Mouse (Mus musculus) liver, embryonic 14.5 days (tissue): ENCODE measurements around the gene Abhd8. TPM values are rescaled to one million over a fixed set of nuclear protein-coding genes. Genes with fewer than 3 reads are reported as not detected.
"Not testable (repeated sequence)": the region's sequence is repeated elsewhere in the genome, so short reads cannot be mapped to it uniquely, and the experiment has no call there.

Experiments
- ATAC-seq: fragments of 200-750 bp; cut with Nextera tagmentation; 2 replicates; pipeline ENCODE4 v1.8.0; 2017; ENCODE audit warnings: moderate number of reproducible peaks, mild to moderate bottlenecking, moderate library complexity; ENCODE audit not compliant: insufficient read depth
- DNase-seq, 3 experiments: peaks; one replicate each; pipeline ENCODE4 v3.0.0-alpha.2; 2012 to 2013; ENCODE audit warnings: low read depth in 3 of 3, low spot score in 3 of 3
- H3K27ac ChIP-seq: fragments of 300-500 bp; sonication (generic); 2 replicates; pipeline ENCODE4 v1.5.1; 2014; ENCODE audit warnings: moderate library complexity, mild to moderate bottlenecking, control low read depth, inconsistent platforms
- H3K27me3 ChIP-seq: fragments of 300-500 bp; sonication (generic); 2 replicates; pipeline ENCODE4 v1.6.1; 2014; ENCODE audit warnings: mild to moderate bottlenecking, low read length, moderate library complexity; ENCODE audit not compliant: control insufficient read depth, insufficient read depth
- H3K36me3 ChIP-seq: fragments of 300-500 bp; sonication (generic); replicated peaks from 2 replicates; pipeline ENCODE4 v1.6.1; 2014; ENCODE audit warnings: low read depth; ENCODE audit not compliant: control insufficient read depth, insufficient read depth
- H3K4me1 ChIP-seq, 2 experiments: fragments of 200-500 bp in 1 of 2; fragments of 300-500 bp in 1 of 2; sonication (generic) in 1 of 2; replicated peaks; 2 replicates each; pipeline ENCODE4 v1.6.1; 2012 to 2014; ENCODE audit warnings: antibody characterized with exemption in 1 of 2, inconsistent platforms in 1 of 2, low read length in 1 of 2; ENCODE audit not compliant: control insufficient read depth in 2 of 2, insufficient read depth in 2 of 2
- H3K4me2 ChIP-seq: fragments of 300-500 bp; sonication (generic); 2 replicates; pipeline ENCODE4 v1.6.1; 2014; ENCODE audit warnings: low read depth, mild to moderate bottlenecking, control low read depth, moderate library complexity
- H3K4me3 ChIP-seq, 2 experiments: fragments of 200-500 bp in 1 of 2; fragments of 300-500 bp in 1 of 2; sonication (generic) in 1 of 2; 2 replicates each; pipeline ENCODE4 v1.5.1; 2012 to 2014; ENCODE audit warnings: low read depth in 2 of 2, low read length in 2 of 2, mild to moderate bottlenecking in 2 of 2, control low read depth in 1 of 2, inconsistent platforms in 1 of 2, moderate library complexity in 1 of 2; ENCODE audit not compliant: insufficient read depth in 1 of 2
- H3K9ac ChIP-seq: fragments of 300-500 bp; sonication (generic); replicated peaks from 2 replicates; pipeline ENCODE4 v1.6.1; 2014; ENCODE audit warnings: mild to moderate bottlenecking, control low read depth, moderate library complexity
- H3K9me3 ChIP-seq: fragments of 300-500 bp; sonication (generic); 2 replicates; pipeline ENCODE4 v1.6.1; 2016; ENCODE audit warnings: low read length, mixed read lengths; ENCODE audit not compliant: control insufficient read depth
- CTCF ChIP-seq: IDR thresholded peaks from 2 replicates; pipeline ENCODE4 v1.5.1; 2016; ENCODE audit warnings: antibody characterized with exemption, low read depth, control low read depth
- EP300 ChIP-seq: IDR thresholded peaks from 2 replicates; pipeline ENCODE4 v1.6.1; 2016; ENCODE audit warnings: antibody characterized with exemption, low read depth
- WGBS: fragments of 180-500 bp; shearing (Covaris S2); extraction: QIAGEN DNeasy Blood & Tissue Kit; methylation state at CpG from one replicate; pipeline ENCODE4 v1.1.7; 2014; ENCODE audit not compliant: insufficient replicate concordance; 5-methylcytosine and 5-hydroxymethylcytosine counted together
- polyA plus RNA-seq, 2 experiments: library from polyadenylated mRNA; depleted of rRNA in 1 of 2; stranded (reverse) in 1 of 2; unstranded in 1 of 2; fragments of >200 nt; fragmentation: Nextera tagmentation in 1 of 2; extraction: Ambion mirVana in 1 of 2; gene quantifications; 2 replicates each; pipeline versions ENCODE4 v1.2.1 to v1.2.3; 2012 to 2014

The Abhd8 gene
- polyA plus RNA-seq, 2 experiments, result 5.3 to 6.6 TPM

DNA sequence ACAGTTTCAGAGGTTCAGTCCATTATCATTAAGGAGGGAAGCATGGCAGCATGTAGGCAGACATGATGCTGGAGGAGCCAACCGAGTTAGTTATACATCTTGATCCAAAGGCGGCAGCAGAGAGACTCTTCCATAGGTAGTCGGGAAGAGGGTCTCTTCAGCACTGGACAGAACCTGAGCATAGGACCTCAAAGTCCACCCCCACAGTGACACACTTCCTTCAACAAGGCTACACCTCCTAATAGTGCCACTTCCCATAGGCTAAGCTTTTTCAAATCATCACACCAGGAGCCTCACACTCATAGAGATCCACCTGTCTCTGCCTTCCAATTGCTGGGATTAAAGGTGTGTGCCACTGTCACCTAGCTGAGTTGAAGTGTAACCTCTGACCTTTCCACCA, 26.4 kb downstream of the Abhd8 start:
- no peak overlapping the region for H3K4me3 ChIP-seq
- H3K4me2 ChIP-seq, result no peak overlapping the region
- ATAC-seq (no peak), DNase-seq (no peak)
- no peaks in the 10 kb centered on the region for H3K36me3 ChIP-seq
- H3K27ac ChIP-seq, result no peak overlapping the region
- H3K9me3 ChIP-seq, result no peaks in the 10 kb centered on the region
- H3K27me3 ChIP-seq, result no peaks in the 10 kb centered on the region
- no peak for TF ChIP-seq CTCF
- no peak for TF ChIP-seq EP300
- H3K4me1 ChIP-seq, result no peaks in the 10 kb centered on the region
- H3K9ac ChIP-seq, result no peak overlapping the region
- WGBS, result 40% methylated on average over 3 of the region's 3 CpGs

DNA sequence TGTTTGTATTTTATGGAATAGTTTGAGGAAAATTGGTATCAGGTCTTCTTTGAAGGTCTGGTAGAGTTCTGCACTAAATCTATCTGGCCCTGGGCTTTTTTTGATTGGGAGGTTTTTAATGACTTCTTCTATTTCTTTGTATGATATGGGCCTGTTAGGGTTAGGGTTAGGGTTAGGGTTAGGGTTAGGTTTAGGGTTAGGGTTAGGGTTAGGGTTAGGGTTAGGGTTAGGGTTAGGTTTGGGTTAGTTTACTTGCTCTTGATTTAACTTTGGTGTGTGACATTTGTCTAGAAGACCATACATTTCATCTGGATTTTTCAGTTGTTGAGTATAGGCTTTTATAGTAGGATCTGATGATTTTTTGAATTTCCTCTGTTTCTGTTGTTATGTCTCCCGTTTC, 30.5 kb downstream of the Abhd8 start:
- not testable (repeated sequence) for H3K27ac ChIP-seq, H3K4me1 ChIP-seq, H3K4me2 ChIP-seq, DNase-seq, H3K36me3 ChIP-seq, H3K9me3 ChIP-seq, H3K9ac ChIP-seq, H3K27me3 ChIP-seq, ATAC-seq, H3K4me3 ChIP-seq
- WGBS, result 49% methylated on average over 1 of the region's 1 CpGs

DNA sequence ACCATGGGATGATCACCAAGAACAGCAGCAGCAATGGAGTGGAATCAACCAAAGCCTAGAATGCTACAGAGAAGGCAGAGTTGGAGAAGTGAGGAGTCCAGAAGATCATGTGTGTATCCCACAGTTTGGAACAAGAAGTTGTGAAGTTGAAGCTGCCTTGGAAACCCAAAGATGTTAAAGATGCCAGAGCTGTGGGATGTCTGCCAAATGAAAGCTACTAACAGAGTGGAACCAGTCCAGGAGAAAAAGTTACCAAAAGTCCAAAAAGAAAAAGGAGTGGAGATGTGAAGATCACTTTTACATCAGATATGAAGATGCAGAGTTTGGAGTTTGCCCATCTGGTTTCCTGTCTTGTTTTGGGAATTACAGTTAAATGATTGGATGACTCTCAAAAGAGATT, 41.3 kb downstream of the Abhd8 start:
- TF ChIP-seq CTCF, result no peak
- TF ChIP-seq EP300, result no peak
- no peak for ATAC-seq
- H3K27me3 ChIP-seq, result no peaks in the 10 kb centered on the region
- no peaks in the 10 kb centered on the region for H3K9me3 ChIP-seq
- no peaks in the 10 kb centered on the region for H3K36me3 ChIP-seq
- no peak overlapping the region for H3K4me2 ChIP-seq
- H3K4me1 ChIP-seq, result no peaks in the 10 kb centered on the region
- no peak overlapping the region for H3K4me3 ChIP-seq
- DNase-seq, result no peak
- H3K27ac ChIP-seq, result no peak overlapping the region
- H3K9ac ChIP-seq, result no peak overlapping the region

DNA sequence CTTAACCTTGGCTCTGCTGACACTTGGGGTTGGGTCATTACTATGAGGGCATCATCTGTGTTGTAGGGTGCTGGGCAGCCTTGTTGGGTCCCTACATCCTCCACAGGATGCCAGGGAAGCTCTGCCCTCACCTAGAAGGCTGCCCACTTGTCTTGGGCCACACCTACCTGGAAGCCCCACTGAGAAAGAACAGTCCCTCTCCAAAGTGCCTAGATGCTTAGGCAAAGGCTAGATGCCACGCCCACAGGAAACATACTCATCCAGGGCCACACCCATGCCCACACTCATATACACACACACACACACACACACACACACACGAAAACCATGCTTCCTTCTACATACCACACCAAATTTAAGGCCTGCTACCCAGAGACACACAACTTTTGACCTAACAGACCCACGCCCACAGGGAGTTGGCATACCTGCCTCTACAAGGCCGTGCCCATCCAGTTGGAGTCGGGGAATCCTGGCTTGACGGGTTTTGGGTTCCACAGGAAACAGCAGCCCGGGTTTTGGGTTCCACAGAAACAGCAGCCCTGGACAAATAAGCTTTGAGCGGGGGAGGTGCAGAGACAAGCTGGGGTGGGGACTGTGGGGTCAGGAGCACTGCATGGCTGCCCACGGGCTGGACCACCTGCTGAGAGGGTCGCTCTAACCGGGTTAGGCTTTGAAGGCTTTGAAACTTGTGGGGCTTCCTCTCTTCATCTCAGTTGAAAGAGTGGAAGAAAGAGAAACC, 51.8 kb downstream of the Abhd8 start:
- Histone ChIP-seq H3K4me1 (peaks cover 0 to 6% of the 10 kb centered on the region in 2 experiments; a peak in 2 of 4 replicates), H3K27ac (no peak overlapping the region), H3K27me3 (no peaks in the 10 kb centered on the region), H3K4me3 (no peak overlapping the region), H3K4me2 (no peak overlapping the region), H3K9me3 (no peaks in the 10 kb centered on the region), H3K36me3 (peaks cover 29% of the 10 kb centered on the region), H3K9ac (no peak overlapping the region)
- 36% methylated on average over 11 of the region's 11 CpGs for WGBS
- no peak for DNase-seq
- TF ChIP-seq CTCF (no peak), EP300 (no peak)
- 0 out of 2 replicates have a peak, but pooled peaks have one; percentile 10 for ATAC-seq

DNA sequence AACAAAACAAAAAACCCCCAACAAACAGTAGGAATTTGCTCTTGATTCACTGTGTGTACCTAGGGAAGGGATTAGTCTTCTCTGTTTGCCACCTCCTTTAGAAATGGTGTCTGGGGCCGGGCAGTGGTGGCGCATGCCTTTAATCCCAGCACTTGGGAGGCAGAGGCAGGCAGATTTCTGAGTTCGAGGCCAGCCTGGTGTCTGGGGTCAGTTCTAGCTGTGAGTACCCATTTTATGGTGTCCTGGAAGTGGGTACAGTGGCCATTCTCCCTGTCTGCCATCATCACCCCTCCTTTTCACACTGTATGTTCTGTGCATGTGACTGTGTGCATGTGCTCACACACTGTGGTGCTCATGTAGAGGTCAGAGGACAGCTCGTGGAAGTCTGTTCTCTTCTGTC, 55.2 kb downstream of the Abhd8 start:
- H3K36me3 ChIP-seq, result peaks cover 29% of the 10 kb centered on the region
- H3K4me3 ChIP-seq, result no peak overlapping the region
- H3K27me3 ChIP-seq, result no peaks in the 10 kb centered on the region
- H3K9me3 ChIP-seq, result no peaks in the 10 kb centered on the region
- H3K4me1 ChIP-seq, result peaks cover 8 to 15% of the 10 kb centered on the region in 2 experiments
- no peak overlapping the region for H3K9ac ChIP-seq
- no peak overlapping the region for H3K27ac ChIP-seq
- no peak for ATAC-seq
- DNase-seq, result no peak
- TF ChIP-seq CTCF, result no peak
- no peak for TF ChIP-seq EP300
- H3K4me2 ChIP-seq, result no peak overlapping the region
- WGBS, result 91% methylated on average over 4 of the region's 4 CpGs
